Comparison of ENCODE assay signal across 8 mouse cellular contexts in the genomic region with DNA sequence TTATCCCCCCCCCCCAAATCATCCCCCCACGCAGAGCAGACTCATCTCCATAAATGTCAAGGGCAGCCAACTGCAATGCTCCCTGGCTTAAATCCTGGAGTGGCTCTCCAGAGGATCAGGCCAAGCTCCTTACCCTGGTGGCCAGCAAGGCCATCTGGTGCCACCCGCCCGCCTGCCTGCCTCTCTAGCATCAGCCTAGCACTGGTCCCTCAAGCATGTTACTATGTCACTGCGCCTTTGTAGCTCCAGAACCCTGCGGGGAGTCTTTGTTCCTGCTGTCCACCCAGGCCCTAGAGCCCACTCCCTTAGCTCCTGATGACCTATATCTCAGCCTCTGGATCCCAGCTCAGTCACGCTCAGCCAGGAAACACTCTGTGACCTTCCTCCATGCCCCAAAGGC. TPM values are rescaled to one million over a fixed set of nuclear protein-coding genes. Genes with fewer than 3 reads are reported as not detected.
DNase-seq lines count a peak whose midpoint lies in the region; ATAC-seq and TF ChIP-seq lines count a peak whose summit lies in the region.

No protein-coding gene starts in this region.

- peak overlapping the region; percentile 23; the same call in 1 of the 2 replicates for H3K9ac ChIP-seq in heart, embryonic 12.5 days
- no peak overlapping the region for H3K9ac ChIP-seq in heart, postnatal 0 days (replicated peaks; ENCODE audit: low read depth, low read length)
- no peak overlapping the region for H3K9ac ChIP-seq in midbrain, embryonic 16.5 days (ENCODE audit: low read depth, low read length)

- peak overlapping the region; percentile 56; the same call in 1 of the 2 replicates for H3K27ac ChIP-seq in heart, embryonic 12.5 days (ENCODE audit: poor library complexity, severe bottlenecking)
- H3K27ac ChIP-seq in heart, postnatal 0 days (ENCODE audit: low read depth) = peak overlapping the region; percentile 98
- 0 out of 2 replicates have a peak overlapping the region, but pooled peaks have one; percentile 12 for H3K27ac ChIP-seq in midbrain, embryonic 16.5 days (ENCODE audit: low read length)

- WGBS in heart, embryonic 12.5 days = 72% methylated on average over 6 of the region's 6 CpGs
- 64% methylated on average over 6 of the region's 6 CpGs for WGBS in heart, postnatal 0 days
- WGBS in midbrain, embryonic 16.5 days = 25% methylated on average over 6 of the region's 6 CpGs

- H3K27me3 ChIP-seq in heart, embryonic 12.5 days (replicated peaks) = no peaks in the 10 kb centered on the region
- no peaks in the 10 kb centered on the region for H3K27me3 ChIP-seq in heart, postnatal 0 days (ENCODE audit: control insufficient read depth, insufficient read depth, low read length)
- no peaks in the 10 kb centered on the region for H3K27me3 ChIP-seq in midbrain, embryonic 16.5 days (ENCODE audit: control insufficient read depth, insufficient read depth, low read depth, low read length)

- TF ChIP-seq EP300 in heart, postnatal 0 days (IDR thresholded peaks at IDR 0.05; ENCODE audit: low read depth) = no peak

- H3K4me1 ChIP-seq in heart, embryonic 12.5 days (replicated peaks) = peaks cover 94% of the 10 kb centered on the region
- peaks cover 63% of the 10 kb centered on the region for H3K4me1 ChIP-seq in heart, postnatal 0 days (ENCODE audit: control insufficient read depth, insufficient read depth)
- peaks cover 38% of the 10 kb centered on the region for H3K4me1 ChIP-seq in midbrain, embryonic 16.5 days (ENCODE audit: control insufficient read depth, insufficient read depth, low read length)

- no peak for ATAC-seq in heart, embryonic 12.5 days (ENCODE audit: insufficient number of reproducible peaks, low FRiP score)
- no peak for ATAC-seq in heart, postnatal 0 days (ENCODE audit: insufficient read depth, low read depth)
- ATAC-seq in midbrain, embryonic 16.5 days = peak; percentile 63; the same call in 1 of the 2 replicates

- H3K4me2 ChIP-seq in heart, embryonic 12.5 days = no peak overlapping the region
- no peak overlapping the region for H3K4me2 ChIP-seq in heart, postnatal 0 days (ENCODE audit: low read depth, low read length)
- no peak overlapping the region for H3K4me2 ChIP-seq in midbrain, embryonic 16.5 days (ENCODE audit: low read length)

- H3K36me3 ChIP-seq in heart, embryonic 12.5 days = peaks cover 17% of the 10 kb centered on the region
- H3K36me3 ChIP-seq in heart, postnatal 0 days (replicated peaks; ENCODE audit: control insufficient read depth, insufficient read depth, low read length) = no peaks in the 10 kb centered on the region
- no peaks in the 10 kb centered on the region for H3K36me3 ChIP-seq in midbrain, embryonic 16.5 days (ENCODE audit: control insufficient read depth, insufficient read depth, low read length)

- no peak overlapping the region for H3K4me3 ChIP-seq in heart, embryonic 12.5 days
- no peak overlapping the region for H3K4me3 ChIP-seq in heart, postnatal 0 days (ENCODE audit: low read depth, low read length)
- no peak overlapping the region for H3K4me3 ChIP-seq in midbrain, embryonic 16.5 days (ENCODE audit: low read depth, low read length)

- H3K9me3 ChIP-seq in heart, embryonic 12.5 days (replicated peaks) = 0 out of 2 replicates have a peak, but pooled peaks cover 2% of the 10 kb centered on the region
- H3K9me3 ChIP-seq in heart, postnatal 0 days (replicated peaks; ENCODE audit: control insufficient read depth, low read length) = no peaks in the 10 kb centered on the region
- H3K9me3 ChIP-seq in midbrain, embryonic 16.5 days (replicated peaks; ENCODE audit: control insufficient read depth, low read length, poor library complexity, severe bottlenecking) = no peaks in the 10 kb centered on the region

- no peak for DNase-seq in heart, postnatal 36 days
- peak; percentile 91 for DNase-seq in brain, adult 2 months (ENCODE audit: low read depth, low spot score)
- DNase-seq in heart, postnatal 0 days (ENCODE audit: low spot score) = no peak
- DNase-seq in MN1 (ENCODE audit: low spot score) = no peak
- DNase-seq in layer of hippocampus, adult 9-10 months (ENCODE audit: low spot score) = no peak
- no peak for DNase-seq in frontal cortex, adult 2 months (ENCODE audit: extremely low spot score in 1 of 2, low spot score in 1 of 2)

- TF ChIP-seq CTCF in heart, postnatal 0 days (IDR thresholded peaks at IDR 0.05; ENCODE audit: low read depth) = no peak

- intact Hi-C loops in heart, postnatal 36 days (cut with DNase I) = no loop called here

RNA-seq across cellular contexts. Expression of a gene that starts 7.4 kb away (rescaled TPM):
- polyA plus RNA-seq in heart, embryonic 12.5 days (2016; fragmentation: Nextera tagmentation; extraction: Ambion mirVana) = 61.9 and 64.4 TPM in 2 replicates
- total RNA-seq in heart, postnatal 36 days (2021) = 10 to 100 TPM; 19.6 to 25.0 TPM
- total RNA-seq in heart, postnatal 0 days (2014; rRNA removed; ENCODE audit: low replicate concordance) = 51.4 and 59.6 TPM in 2 replicates
- 44.5 and 55.7 TPM in 2 replicates for polyA plus RNA-seq in heart, postnatal 0 days (2015; fragmentation: Nextera tagmentation; extraction: Ambion mirVana)
- polyA plus RNA-seq in midbrain, embryonic 16.5 days (2015; fragmentation: Nextera tagmentation; extraction: Ambion mirVana) = 59.5 and 62.0 TPM in 2 replicates
- polyA plus RNA-seq in frontal cortex, adult 2 months (2012; rRNA removed) = 46.3 and 53.0 TPM in 2 replicates

RNA-seq across cellular contexts. Expression of a gene that starts 51.2 kb away (rescaled TPM):
- polyA plus RNA-seq in heart, embryonic 12.5 days (2016; fragmentation: Nextera tagmentation; extraction: Ambion mirVana) = 4.8 and 7.5 TPM in 2 replicates
- total RNA-seq in heart, postnatal 36 days (2021) = 10 to 100 TPM in 1 of 2 experiments, 1 to 10 TPM in 1; 8.6 to 17.0 TPM
- total RNA-seq in heart, postnatal 0 days (2014; rRNA removed; ENCODE audit: low replicate concordance) = 16.3 and 29.2 TPM in 2 replicates
- 9.3 and 11.9 TPM in 2 replicates for polyA plus RNA-seq in heart, postnatal 0 days (2015; fragmentation: Nextera tagmentation; extraction: Ambion mirVana)
- polyA plus RNA-seq in midbrain, embryonic 16.5 days (2015; fragmentation: Nextera tagmentation; extraction: Ambion mirVana) = 33.5 and 34.3 TPM in 2 replicates
- 40.3 and 41.5 TPM in 2 replicates for polyA plus RNA-seq in frontal cortex, adult 2 months (2012; rRNA removed)

Comparison
In these comparisons a context has a peak if more than half of its experiments do, and no peak if none do; other contexts are left out.
1. H3K27ac ChIP-seq: peak in every context shown above with its lines; median percentile 98 in heart, postnatal 0 days; 56 in heart, embryonic 12.5 days; 12 in midbrain, embryonic 16.5 days.